Mouse (Mus musculus) forebrain, embryonic 14.5 days (tissue): ENCODE measurements around the gene Adamts5. TPM values are rescaled to one million over a fixed set of nuclear protein-coding genes. Genes with fewer than 3 reads are reported as not detected.
A peak's percentile ranks its signal among the peaks of the same experiment; 100 is the strongest.

Experiments used
- ATAC-seq: fragments of 200-750 bp; cut with Nextera tagmentation; 2 replicates; pipeline ENCODE4 v1.8.0; 2017; ENCODE audit warnings: mild to moderate bottlenecking, moderate library complexity
- DNase-seq: peaks from one replicate; pipeline ENCODE4 v3.0.0-alpha.2; 2015; ENCODE audit warnings: low spot score
- H3K27ac ChIP-seq: fragments of 300-500 bp; sonication (generic); 2 replicates; pipeline ENCODE4 v1.5.1; 2014; ENCODE audit warnings: low read depth, mild to moderate bottlenecking, control low read depth, low read length, moderate library complexity
- H3K27me3 ChIP-seq: fragments of 300-500 bp; sonication (generic); replicated peaks from 2 replicates; pipeline ENCODE4 v1.6.1; 2014; ENCODE audit warnings: low read length, control low read depth, mixed read lengths; ENCODE audit not compliant: control insufficient read depth, insufficient read depth
- H3K36me3 ChIP-seq: fragments of 300-500 bp; sonication (generic); 2 replicates; pipeline ENCODE4 v1.6.1; 2014; ENCODE audit warnings: low read length, control low read depth; ENCODE audit not compliant: control insufficient read depth, insufficient read depth
- H3K4me1 ChIP-seq: fragments of 300-500 bp; sonication (generic); 2 replicates; pipeline ENCODE4 v1.6.1; 2014; ENCODE audit warnings: antibody characterized with exemption, low read length, control low read depth; ENCODE audit not compliant: control insufficient read depth, insufficient read depth
- H3K4me2 ChIP-seq: fragments of 300-500 bp; sonication (generic); 2 replicates; pipeline ENCODE4 v1.6.1; 2014; ENCODE audit warnings: mild to moderate bottlenecking, control low read depth, low read length
- H3K4me3 ChIP-seq: fragments of 300-500 bp; sonication (generic); 2 replicates; pipeline ENCODE4 v1.5.1; 2014; ENCODE audit warnings: low read depth, low read length, control low read depth
- H3K9ac ChIP-seq: fragments of 300-500 bp; sonication (generic); 2 replicates; pipeline ENCODE4 v1.6.1; 2014; ENCODE audit warnings: mild to moderate bottlenecking, low read length, control low read depth, moderate library complexity
- H3K9me3 ChIP-seq: fragments of 300-500 bp; sonication (generic); replicated peaks from 2 replicates; pipeline ENCODE4 v1.6.1; 2016; ENCODE audit warnings: low read length, control low read depth, mixed read lengths; ENCODE audit not compliant: control insufficient read depth
- WGBS: fragments of 180-500 bp; shearing (Covaris S2); extraction: QIAGEN DNeasy Blood & Tissue Kit; methylation state at CpG from one replicate; pipeline ENCODE4 v1.1.7; 2014; 5-methylcytosine and 5-hydroxymethylcytosine counted together
- polyA plus RNA-seq: library from polyadenylated mRNA; unstranded; fragments of >200 nt; fragmentation: Nextera tagmentation; extraction: Ambion mirVana; gene quantifications from 2 replicates; pipeline ENCODE4 v1.2.1, GENCODE M21; 2014

Adamts5 gene
- polyA plus RNA-seq, 1 experiment from 2014 or later: 1.6 TPM

GRCm38 (mm10) chr16:85898391-85898790 is 3.2 kb downstream of the Adamts5 start:
- H3K4me2 ChIP-seq: no peak overlapping the region
- no peaks in the 10 kb centered on the region for H3K36me3 ChIP-seq
- H3K9ac ChIP-seq: no peak overlapping the region
- H3K4me3 ChIP-seq: no peak overlapping the region
- no peak for ATAC-seq
- H3K9me3 ChIP-seq: no peaks in the 10 kb centered on the region
- no peaks in the 10 kb centered on the region for H3K27me3 ChIP-seq
- DNase-seq: no peak
- peaks cover 9% of the 10 kb centered on the region for H3K4me1 ChIP-seq
- H3K27ac ChIP-seq: no peak overlapping the region
- 70% methylated on average over 4 of the region's 4 CpGs for WGBS

GRCm38 (mm10) chr16:85897854-85898253 is 3.8 kb downstream of the Adamts5 start:
- 91% methylated on average over 3 of the region's 3 CpGs for WGBS
- Histone ChIP-seq H3K27me3 (no peaks in the 10 kb centered on the region), H3K4me3 (no peak overlapping the region), H3K4me2 (no peak overlapping the region), H3K9me3 (no peaks in the 10 kb centered on the region), H3K9ac (no peak overlapping the region), H3K36me3 (no peaks in the 10 kb centered on the region), H3K27ac (no peak overlapping the region), H3K4me1 (peaks cover 9% of the 10 kb centered on the region)
- DNase-seq (no peak), ATAC-seq (no peak)

- Histone ChIP-seq H3K27me3 (no peaks in the 10 kb centered on the region), H3K4me1 (0 out of 2 replicates have a peak, but pooled peaks cover 4% of the 10 kb centered on the region), H3K9me3 (no peaks in the 10 kb centered on the region), H3K27ac (no peak overlapping the region), H3K36me3 (no peaks in the 10 kb centered on the region), H3K4me3 (no peak overlapping the region), H3K4me2 (no peak overlapping the region), H3K9ac (no peak overlapping the region)
- ATAC-seq (peak; percentile 20; the same call in 1 of the 2 replicates), DNase-seq (peak; percentile 56)
- 71% methylated on average over 4 of the region's 4 CpGs for WGBS
Measured at GRCm38 (mm10) chr16:85895948-85896347, 5.7 kb downstream of the Adamts5 start.

GRCm38 (mm10) chr16:85889778-85890177 is 11.8 kb downstream of the Adamts5 start:
- 15% methylated on average over 5 of the region's 5 CpGs for WGBS
- ATAC-seq (peak; percentile 80), DNase-seq (peak; percentile 91)

GRCm38 (mm10) chr16:85887289-85888051 is 14.2 kb downstream of the Adamts5 start:
- Histone ChIP-seq H3K9me3 (no peaks in the 10 kb centered on the region), H3K4me1 (peaks cover 7% of the 10 kb centered on the region), H3K9ac (no peak overlapping the region), H3K4me3 (no peak overlapping the region), H3K27me3 (no peaks in the 10 kb centered on the region), H3K27ac (no peak overlapping the region), H3K4me2 (no peak overlapping the region), H3K36me3 (no peaks in the 10 kb centered on the region)
- DNase-seq: peak; percentile 90
- ATAC-seq: peak; percentile 94
- 58% methylated on average over 13 of the region's 13 CpGs for WGBS

More at GRCm38 (mm10) chr16:85889778-85890177, 11.8 kb downstream of the Adamts5 start:
- H3K27me3 ChIP-seq: no peaks in the 10 kb centered on the region
- H3K4me3 ChIP-seq: no peak overlapping the region
- peaks cover 7% of the 10 kb centered on the region for H3K4me1 ChIP-seq
- H3K9me3 ChIP-seq: no peaks in the 10 kb centered on the region
- no peak overlapping the region for H3K27ac ChIP-seq
- H3K36me3 ChIP-seq: no peaks in the 10 kb centered on the region
- H3K4me2 ChIP-seq: no peak overlapping the region
- H3K9ac ChIP-seq: no peak overlapping the region

- H3K4me2 ChIP-seq: no peak overlapping the region
- 94% methylated on average over 7 of the region's 7 CpGs for WGBS
- no peak overlapping the region for H3K4me3 ChIP-seq
- no peaks in the 10 kb centered on the region for H3K4me1 ChIP-seq
- H3K9ac ChIP-seq: no peak overlapping the region
- ATAC-seq (no peak), DNase-seq (no peak)
- no peaks in the 10 kb centered on the region for H3K36me3 ChIP-seq
- H3K27me3 ChIP-seq: no peaks in the 10 kb centered on the region
- no peak overlapping the region for H3K27ac ChIP-seq
- no peaks in the 10 kb centered on the region for H3K9me3 ChIP-seq
Measured at GRCm38 (mm10) chr16:85879075-85879474, 22.6 kb downstream of the Adamts5 start.

- Histone ChIP-seq H3K36me3 (no peaks in the 10 kb centered on the region), H3K27me3 (no peaks in the 10 kb centered on the region), H3K4me2 (no peak overlapping the region), H3K4me3 (no peak overlapping the region), H3K4me1 (no peaks in the 10 kb centered on the region), H3K9me3 (no peaks in the 10 kb centered on the region), H3K27ac (no peak overlapping the region), H3K9ac (no peak overlapping the region)
- no peak for ATAC-seq
- DNase-seq: no peak
- WGBS: 93% methylated on average over 3 of the region's 3 CpGs
Measured at GRCm38 (mm10) chr16:85874141-85874540, 27.5 kb downstream of the Adamts5 start.

GRCm38 (mm10) chr16:85871971-85872370 is 29.7 kb downstream of the Adamts5 start:
- WGBS: 85% methylated on average over 2 of the region's 2 CpGs
- no peak for ATAC-seq

GRCm38 (mm10) chr16:85871248-85871647 is 30.4 kb downstream of the Adamts5 start:
- Histone ChIP-seq H3K4me1 (no peaks in the 10 kb centered on the region), H3K27me3 (no peaks in the 10 kb centered on the region), H3K27ac (no peak overlapping the region), H3K4me2 (no peak overlapping the region), H3K36me3 (no peaks in the 10 kb centered on the region), H3K9ac (no peak overlapping the region), H3K4me3 (no peak overlapping the region), H3K9me3 (no peaks in the 10 kb centered on the region)
- ATAC-seq (no peak), DNase-seq (no peak)

More at GRCm38 (mm10) chr16:85871971-85872370, 29.7 kb downstream of the Adamts5 start:
- Histone ChIP-seq H3K4me2 (no peak overlapping the region), H3K27ac (no peak overlapping the region), H3K27me3 (no peaks in the 10 kb centered on the region), H3K9ac (no peak overlapping the region), H3K4me1 (no peaks in the 10 kb centered on the region), H3K9me3 (no peaks in the 10 kb centered on the region), H3K4me3 (no peak overlapping the region), H3K36me3 (no peaks in the 10 kb centered on the region)
- no peak for DNase-seq
